19 mouse cellular contexts compared by ENCODE assay signal in the genomic region with DNA sequence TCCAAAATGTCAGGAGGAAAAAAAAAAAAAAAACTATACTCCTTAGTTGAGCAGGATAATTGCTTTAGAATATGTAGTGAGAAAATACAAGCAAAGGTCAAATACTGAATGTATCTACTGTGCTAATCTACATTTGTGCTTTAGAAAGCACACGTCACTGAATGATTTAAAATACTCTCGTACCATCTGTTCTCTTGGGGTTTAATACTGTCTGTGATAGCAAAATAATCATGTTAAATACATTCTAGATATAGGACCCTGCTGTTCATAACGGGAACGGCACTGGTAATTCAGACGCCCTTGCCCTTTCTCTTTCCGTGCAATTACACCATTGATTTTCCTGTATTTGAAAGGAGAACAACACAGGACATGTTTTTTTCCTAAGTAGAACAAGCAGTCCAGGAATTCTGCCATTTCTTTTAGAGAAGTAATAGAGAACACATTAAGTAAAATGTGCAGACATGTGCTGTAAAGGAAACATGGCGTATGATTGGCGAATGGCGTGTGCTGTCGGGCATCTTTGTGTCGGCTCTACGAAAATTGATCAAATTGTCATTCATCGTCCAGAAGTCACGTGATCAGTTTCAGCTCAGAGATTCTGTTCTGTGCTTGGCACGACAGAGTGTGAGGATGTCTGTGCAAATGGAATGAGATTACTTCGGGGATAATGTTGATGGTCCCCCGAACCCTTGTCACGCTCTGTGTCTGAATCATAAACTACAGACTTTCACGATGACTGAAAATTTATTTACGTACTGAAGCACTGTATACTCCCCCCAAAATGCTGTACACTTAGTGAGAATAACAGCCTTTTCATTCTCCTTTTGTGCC.
DNase-seq lines count a peak whose midpoint lies in the region; ATAC-seq and TF ChIP-seq lines count a peak whose summit lies in the region.
"Had no signal": no experiment of that assay in that cellular context is flagged by ENCODE, and none has a peak within 500 bp of the region (broad histone marks: within the 10 kb centered on the region; RNA-seq: fewer than 3 reads in every experiment).

No protein-coding gene starts in this region.

- DNase-seq in layer of hippocampus, adult 2 months (ENCODE audit: low spot score in 2 of 2): no peak
- no peak for DNase-seq in layer of hippocampus, adult 8-10 months (ENCODE audit: low spot score in 2 of 2)
- DNase-seq in brain, adult 2 months (ENCODE audit: low read depth, low spot score): peak; percentile 35
- DNase-seq in forebrain, embryonic 14.5 days (ENCODE audit: low spot score): peak; percentile 69
- DNase-seq in right cerebral cortex, adult 18-20 months: no peak
- DNase-seq in heart, embryonic 10.5 days (ENCODE audit: low spot score): no peak
- DNase-seq: B cell, adult 2 months; cerebellum, adult 9-11 months; heart, postnatal 10 days; kidney, adult 2 months; kidney, postnatal 10 days; lung, adult 18-20 months; lung, postnatal 14 days; thymus, postnatal 14 days had no signal

- peak; percentile 75 for ATAC-seq in forebrain, embryonic 14.5 days
- ATAC-seq in hindbrain, embryonic 15.5 days (ENCODE audit: low FRiP score, low read depth): 0 out of 2 replicates have a peak, but pooled peaks have one; percentile 45
- no peak for ATAC-seq in liver, embryonic 12.5 days

- H3K4me3 ChIP-seq in layer of hippocampus, adult 2 months: peak overlapping the region; percentile 47
- H3K4me3 ChIP-seq in forebrain, embryonic 14.5 days (ENCODE audit: low read depth, low read length): no peak overlapping the region
- peak overlapping the region; percentile 6; the same call in 1 of the 2 replicates for H3K4me3 ChIP-seq in hindbrain, embryonic 15.5 days
- H3K4me3 ChIP-seq in liver, embryonic 12.5 days: no peak overlapping the region
- no peak overlapping the region for H3K4me3 ChIP-seq in heart, embryonic 10.5 days
- H3K4me3 ChIP-seq: embryonic facial prominence, embryonic 13.5 days; limb, embryonic 10.5 days had no signal

- H3K9me3 ChIP-seq in forebrain, embryonic 14.5 days (replicated peaks; ENCODE audit: control insufficient read depth, low read length): no peaks in the 10 kb centered on the region
- no peaks in the 10 kb centered on the region for H3K9me3 ChIP-seq in hindbrain, embryonic 15.5 days
- H3K9me3 ChIP-seq in liver, embryonic 12.5 days (replicated peaks): no peaks in the 10 kb centered on the region
- no peaks in the 10 kb centered on the region for H3K9me3 ChIP-seq in heart, embryonic 10.5 days
- H3K9me3 ChIP-seq: embryonic facial prominence, embryonic 13.5 days; limb, embryonic 10.5 days had no signal

- 71% methylated on average over 20 of the region's 20 CpGs for WGBS in forebrain, embryonic 14.5 days
- WGBS in hindbrain, embryonic 15.5 days: 65% methylated on average over 20 of the region's 20 CpGs
- WGBS in liver, embryonic 12.5 days (ENCODE audit: insufficient replicate concordance): 84% methylated on average over 20 of the region's 20 CpGs
- WGBS in heart, embryonic 10.5 days: 91% methylated on average over 20 of the region's 20 CpGs

- no peaks in the 10 kb centered on the region for H3K4me1 ChIP-seq in forebrain, embryonic 14.5 days (ENCODE audit: control insufficient read depth, insufficient read depth, low read length)
- no peaks in the 10 kb centered on the region for H3K4me1 ChIP-seq in hindbrain, embryonic 15.5 days (replicated peaks)
- H3K4me1 ChIP-seq in liver, embryonic 12.5 days: no peaks in the 10 kb centered on the region
- no peaks in the 10 kb centered on the region for H3K4me1 ChIP-seq in heart, embryonic 10.5 days
- H3K4me1 ChIP-seq: embryonic facial prominence, embryonic 13.5 days; limb, embryonic 10.5 days had no signal

- no peak overlapping the region for H3K4me2 ChIP-seq in forebrain, embryonic 14.5 days (ENCODE audit: low read length)
- H3K4me2 ChIP-seq in hindbrain, embryonic 15.5 days: peak overlapping the region; percentile 33
- no peak overlapping the region for H3K4me2 ChIP-seq in liver, embryonic 12.5 days
- H3K4me2 ChIP-seq: embryonic facial prominence, embryonic 13.5 days; heart, embryonic 11.5 days had no signal

- TF ChIP-seq CTCF in layer of hippocampus, adult 2 months (conservative IDR thresholded peaks at IDR 0.05): peak; percentile 39

- peak overlapping the region; percentile 60 for H3K27ac ChIP-seq in layer of hippocampus, adult 2 months
- H3K27ac ChIP-seq in forebrain, embryonic 14.5 days (ENCODE audit: low read depth, low read length): peak overlapping the region; percentile 77
- H3K27ac ChIP-seq in hindbrain, embryonic 15.5 days (replicated peaks): peak overlapping the region; percentile 9; the same call in 1 of the 2 replicates
- no peak overlapping the region for H3K27ac ChIP-seq in liver, embryonic 12.5 days
- H3K27ac ChIP-seq in heart, embryonic 10.5 days: no peak overlapping the region
- H3K27ac ChIP-seq: embryonic facial prominence, embryonic 13.5 days; limb, embryonic 10.5 days had no signal

- no peaks in the 10 kb centered on the region for H3K36me3 ChIP-seq in forebrain, embryonic 14.5 days (ENCODE audit: control insufficient read depth, insufficient read depth, low read length)
- no peaks in the 10 kb centered on the region for H3K36me3 ChIP-seq in hindbrain, embryonic 15.5 days
- H3K36me3 ChIP-seq in liver, embryonic 12.5 days: no peaks in the 10 kb centered on the region
- H3K36me3 ChIP-seq in heart, embryonic 10.5 days: no peaks in the 10 kb centered on the region
- H3K36me3 ChIP-seq: embryonic facial prominence, embryonic 13.5 days; limb, embryonic 10.5 days had no signal

- H3K9ac ChIP-seq in forebrain, embryonic 14.5 days (ENCODE audit: low read length): no peak overlapping the region
- H3K9ac ChIP-seq in hindbrain, embryonic 15.5 days: no peak overlapping the region
- H3K9ac ChIP-seq in liver, embryonic 12.5 days: no peak overlapping the region
- H3K9ac ChIP-seq: embryonic facial prominence, embryonic 13.5 days had no signal

- H3K27me3 ChIP-seq in forebrain, embryonic 14.5 days (replicated peaks; ENCODE audit: control insufficient read depth, insufficient read depth, low read length): no peaks in the 10 kb centered on the region
- H3K27me3 ChIP-seq in hindbrain, embryonic 15.5 days: no peaks in the 10 kb centered on the region
- no peaks in the 10 kb centered on the region for H3K27me3 ChIP-seq in liver, embryonic 12.5 days (replicated peaks)
- H3K27me3 ChIP-seq in heart, embryonic 10.5 days (ENCODE audit: insufficient read depth, poor library complexity, severe bottlenecking): no peaks in the 10 kb centered on the region
- H3K27me3 ChIP-seq: embryonic facial prominence, embryonic 13.5 days had no signal

Comparison
In these comparisons a context has a peak if more than half of its experiments do, and no peak if none do; other contexts are left out.
1. DNase-seq: peak in brain, adult 2 months (single experiment) and forebrain, embryonic 14.5 days (single experiment); none in layer of hippocampus, adult 2 months (0 of 2), layer of hippocampus, adult 8-10 months (0 of 2), right cerebral cortex, adult 18-20 months (single experiment) and heart, embryonic 10.5 days (single experiment).
2. H3K27ac ChIP-seq: peak in layer of hippocampus, adult 2 months (single experiment), forebrain, embryonic 14.5 days (single experiment) and hindbrain, embryonic 15.5 days (single experiment); none in liver, embryonic 12.5 days (single experiment) and heart, embryonic 10.5 days (single experiment).
3. H3K4me3 ChIP-seq: peak in layer of hippocampus, adult 2 months (single experiment) and hindbrain, embryonic 15.5 days (single experiment); none in forebrain, embryonic 14.5 days (single experiment), liver, embryonic 12.5 days (single experiment) and heart, embryonic 10.5 days (single experiment).